In genomic region chr11:101664825-101665635, GRCm38 (mm10) we compare ENCODE assay signal across 7 mouse cellular contexts. TPM values are rescaled to one million over a fixed set of nuclear protein-coding genes. Genes with fewer than 3 reads are reported as not detected.
A peak's percentile ranks its signal among the peaks of the same experiment; 100 is the strongest.
DNase-seq lines count a peak whose midpoint lies in the region; ATAC-seq and TF ChIP-seq lines count a peak whose summit lies in the region.

Gene Arl4d, plus strand, starts transcription at chr11:101665541.

- 0 out of 2 replicates have a peak, but pooled peaks have one; percentile 15 for TF ChIP-seq CTCF in heart, adult 2 months (IDR thresholded peaks at IDR 0.05)

- no peaks in the 10 kb centered on the region for H3K79me2 ChIP-seq in heart, adult 2 months (replicated peaks; ENCODE audit: control insufficient read depth, insufficient read depth, low read length)

- no peaks in the 10 kb centered on the region for H3K36me3 ChIP-seq in embryonic facial prominence, embryonic 13.5 days
- H3K36me3 ChIP-seq in heart, adult 2 months (ENCODE audit: control insufficient read depth, insufficient read depth, low read length), result no peaks in the 10 kb centered on the region
- no peaks in the 10 kb centered on the region for H3K36me3 ChIP-seq in limb, embryonic 13.5 days
- H3K36me3 ChIP-seq in midbrain, embryonic 16.5 days (ENCODE audit: control insufficient read depth, insufficient read depth, low read length), result no peaks in the 10 kb centered on the region

- 7% methylated on average over 34 of the region's 34 CpGs for WGBS in embryonic facial prominence, embryonic 13.5 days
- WGBS in heart, adult 2 months, result 6% methylated on average over 34 of the region's 34 CpGs
- WGBS in limb, embryonic 13.5 days, result 8% methylated on average over 34 of the region's 34 CpGs
- whole genome bisulfite sequencing in midbrain, embryonic 16.5 days, result 7% methylated on average over 34 of the region's 34 CpGs

- H3K4me2 ChIP-seq in embryonic facial prominence, embryonic 13.5 days, result peak within 1 kb of the TSS; percentile 85
- H3K4me2 ChIP-seq in limb, embryonic 13.5 days (replicated peaks), result peak within 1 kb of the TSS; percentile 83
- peak within 1 kb of the TSS; percentile 83 for H3K4me2 ChIP-seq in midbrain, embryonic 16.5 days (ENCODE audit: low read length)

- peak; percentile 93 for ATAC-seq in embryonic facial prominence, embryonic 13.5 days (ENCODE audit: insufficient number of reproducible peaks, insufficient read depth, low FRiP score, low TSS enrichment, low read depth)
- peak; percentile 94 for ATAC-seq in limb, embryonic 13.5 days (ENCODE audit: low FRiP score, low read depth)
- peak; percentile 96 for ATAC-seq in midbrain, embryonic 16.5 days

- intact Hi-C loops in heart, adult 2 months (cut with DNase I), result loop anchor here (5.0 kb wide), 1 partner anchor 32 kb away; no protein-coding TSS in a partner anchor

- H3K4me3 ChIP-seq in embryonic facial prominence, embryonic 13.5 days, result peak within 1 kb of the TSS; percentile 57
- H3K4me3 ChIP-seq in heart, adult 2 months, result peak within 1 kb of the TSS; percentile 66
- H3K4me3 ChIP-seq in limb, embryonic 13.5 days, result peak within 1 kb of the TSS; percentile 57
- H3K4me3 ChIP-seq in midbrain, embryonic 16.5 days (ENCODE audit: low read depth, low read length), result peak within 1 kb of the TSS; percentile 56

- H3K9me3 ChIP-seq in embryonic facial prominence, embryonic 13.5 days, result no peaks in the 10 kb centered on the region
- H3K9me3 ChIP-seq in limb, embryonic 13.5 days, result no peaks in the 10 kb centered on the region
- H3K9me3 ChIP-seq in midbrain, embryonic 16.5 days (replicated peaks; ENCODE audit: control insufficient read depth, low read length, poor library complexity, severe bottlenecking), result no peaks in the 10 kb centered on the region

- peak within 1 kb of the TSS; percentile 78 for H3K9ac ChIP-seq in embryonic facial prominence, embryonic 13.5 days
- H3K9ac ChIP-seq in heart, adult 2 months (ENCODE audit: low read depth, low read length), result peak within 1 kb of the TSS; percentile 86
- H3K9ac ChIP-seq in limb, embryonic 13.5 days, result peak within 1 kb of the TSS; percentile 66
- peak within 1 kb of the TSS; percentile 76 for H3K9ac ChIP-seq in midbrain, embryonic 16.5 days (ENCODE audit: low read depth, low read length)

- TF ChIP-seq EP300 in heart, adult 2 months (IDR thresholded peaks at IDR 0.05; ENCODE audit: insufficient read depth, low read depth, low read length), result peak; percentile 89

- H3K4me1 ChIP-seq in embryonic facial prominence, embryonic 13.5 days, result peaks cover 17% of the 10 kb centered on the region
- H3K4me1 ChIP-seq in heart, adult 2 months (ENCODE audit: control insufficient read depth, insufficient read depth, low read length), result peaks cover 9% of the 10 kb centered on the region
- no peaks in the 10 kb centered on the region; the same call in 1 of the 2 replicates for H3K4me1 ChIP-seq in limb, embryonic 13.5 days
- peaks cover 9% of the 10 kb centered on the region; the same call in 1 of the 2 replicates for H3K4me1 ChIP-seq in midbrain, embryonic 16.5 days (ENCODE audit: control insufficient read depth, insufficient read depth, low read length)

- TF ChIP-seq POLR2A in heart, adult 2 months (IDR thresholded peaks at IDR 0.05; ENCODE audit: insufficient read depth, low read depth, low read length), result peak; percentile 100

- peak; percentile 97 for DNase-seq in adrenal gland, postnatal 25 days
- DNase-seq in heart, adult 2 months, result peak; percentile 97
- DNase-seq in kidney, adult 8-10 months, result peak; percentile 95
- peak; percentile 90 to 96 for DNase-seq in spleen, postnatal 10 days (ENCODE audit: low spot score in 2 of 2)

- peak within 1 kb of the TSS; percentile 81 for H3K27ac ChIP-seq in embryonic facial prominence, embryonic 13.5 days
- H3K27ac ChIP-seq in heart, adult 2 months, result peak within 1 kb of the TSS; percentile 88
- H3K27ac ChIP-seq in limb, embryonic 13.5 days, result peak within 1 kb of the TSS; percentile 59; the same call in 1 of the 2 replicates
- H3K27ac ChIP-seq in midbrain, embryonic 16.5 days (ENCODE audit: low read length), result peak within 1 kb of the TSS; percentile 67

- no peaks in the 10 kb centered on the region for H3K27me3 ChIP-seq in embryonic facial prominence, embryonic 13.5 days
- no peaks in the 10 kb centered on the region for H3K27me3 ChIP-seq in heart, adult 2 months (ENCODE audit: control insufficient read depth, insufficient read depth, low read length)
- H3K27me3 ChIP-seq in limb, embryonic 13.5 days, result peaks cover 10% of the 10 kb centered on the region; the same call in 1 of the 2 replicates
- H3K27me3 ChIP-seq in midbrain, embryonic 16.5 days (ENCODE audit: control insufficient read depth, insufficient read depth, low read depth, low read length), result no peaks in the 10 kb centered on the region

RNA-seq across cellular contexts. Expression of gene Arl4d, which starts in this region (rescaled TPM):
- total RNA-seq in adrenal gland, postnatal 25 days (2021), result 5.9 and 8.9 TPM in 2 replicates
- 3.3 and 3.4 TPM in 2 replicates for polyA plus RNA-seq in embryonic facial prominence, embryonic 13.5 days (2015; fragmentation: Nextera tagmentation; extraction: Ambion mirVana)
- 10 to 100 TPM; 18.9 to 23.5 TPM for total RNA-seq in heart, adult 2 months (2021)
- polyA plus RNA-seq in heart, adult 2 months (2012; rRNA removed), result 23.4 and 27.8 TPM in 2 replicates
- polyA plus RNA-seq in limb, embryonic 13.5 days (2015; fragmentation: Nextera tagmentation; extraction: Ambion mirVana), result 2.0 and 2.2 TPM in 2 replicates
- polyA plus RNA-seq in midbrain, embryonic 16.5 days (2015; fragmentation: Nextera tagmentation; extraction: Ambion mirVana), result 6.2 and 6.8 TPM in 2 replicates

Comparison
In these comparisons a context has a peak if more than half of its experiments do, and no peak if none do; other contexts are left out.
1. Peak in every context shown above with its lines: DNase-seq, ATAC-seq, H3K4me3 ChIP-seq and H3K27ac ChIP-seq.